Mouse (Mus musculus) liver, postnatal 0 days (tissue): ENCODE results near the gene Ninj1.

Experiments
- CTCF ChIP-seq: sonication (generic); IDR thresholded peaks from 2 replicates; pipeline ENCODE4 v1.5.1; 2016; ENCODE audit warnings: antibody characterized with exemption, low read depth
- EP300 ChIP-seq: IDR thresholded peaks from 2 replicates; pipeline ENCODE4 v1.6.1; 2016; ENCODE audit warnings: antibody characterized with exemption, low read depth, mild to moderate bottlenecking

DNA sequence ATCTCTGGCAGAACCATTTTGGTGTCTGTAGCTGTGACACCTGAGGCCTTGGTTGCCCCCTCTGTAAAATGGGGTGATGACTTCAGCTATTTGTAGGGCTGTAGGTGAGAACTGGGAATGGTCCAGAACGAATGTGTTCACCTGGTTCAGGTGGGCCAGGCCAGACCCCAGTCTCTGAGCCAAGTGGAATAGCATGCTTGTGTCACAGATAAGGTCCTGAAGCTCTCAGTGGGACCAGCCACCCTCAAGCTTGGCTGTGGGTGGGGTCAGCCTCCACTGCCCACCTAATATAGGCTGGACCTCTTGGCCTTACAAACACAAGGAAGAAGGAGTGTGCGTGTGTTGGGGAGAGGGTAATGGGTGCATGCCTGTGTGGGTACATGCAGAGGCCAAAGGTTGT is 19.1 kb downstream of the Ninj1 start:
- TF ChIP-seq CTCF (no peak), EP300 (no peak)
